Mouse (Mus musculus) olfactory bulb, adult 2 months (tissue): ENCODE data around the gene Metrn. TPM values are rescaled to one million over a fixed set of nuclear protein-coding genes. Genes with fewer than 3 reads are reported as not detected.

ENCODE experiments used
- H3K27ac ChIP-seq: fragments of 200-500 bp; 2 replicates; pipeline ENCODE4 v1.5.1; 2012; ENCODE audit warnings: low read depth, low read length; ENCODE audit not compliant: insufficient read depth
- H3K4me1 ChIP-seq: fragments of 200-500 bp; 2 replicates; pipeline ENCODE4 v1.6.1; 2012; ENCODE audit warnings: low read length; ENCODE audit not compliant: control insufficient read depth, insufficient read depth
- H3K4me3 ChIP-seq: fragments of 200-500 bp; 2 replicates; pipeline ENCODE4 v1.5.1; 2012; ENCODE audit warnings: mild to moderate bottlenecking, low read depth, low read length, moderate library complexity; ENCODE audit not compliant: insufficient read depth
- CTCF ChIP-seq: fragments of 200-500 bp; IDR thresholded peaks from 2 replicates; pipeline ENCODE4 v1.5.1; 2012; ENCODE audit warnings: low read depth, mild to moderate bottlenecking, low read length, moderate library complexity; ENCODE audit not compliant: insufficient read depth
- POLR2A ChIP-seq: fragments of 200-500 bp; IDR thresholded peaks from 2 replicates; pipeline ENCODE4 v1.6.1; 2012; ENCODE audit warnings: mild to moderate bottlenecking, low read depth, low read length, moderate library complexity; ENCODE audit not compliant: insufficient read depth
- WGBS: fragments of 180-500 bp; shearing (Covaris S2); methylation state at CpG from one replicate; pipeline ENCODE4 v1.1.7; 2018; 5-methylcytosine and 5-hydroxymethylcytosine counted together
- polyA plus RNA-seq: library from polyadenylated mRNA; stranded (reverse); fragments of >200 nt; gene quantifications from 2 replicates; pipeline ENCODE4 v1.2.4, GENCODE M21; 2012; ENCODE audit warnings: low replicate concordance; ENCODE audit not compliant: missing spikeins, insufficient read depth, insufficient read length

Gene Metrn
- polyA plus RNA-seq, 1 experiment = not detected

- TF ChIP-seq CTCF = no peak
- no peak for TF ChIP-seq POLR2A
- no peak overlapping the region for H3K4me3 ChIP-seq
- H3K27ac ChIP-seq = no peak overlapping the region
- WGBS = 44% methylated on average over 4 of the region's 4 CpGs
- no peaks in the 10 kb centered on the region; the same call in 1 of the 2 replicates for H3K4me1 ChIP-seq
Measured at GRCm38 (mm10) chr17:25761561-25761970, 35.4 kb downstream of the Metrn start.

DNA sequence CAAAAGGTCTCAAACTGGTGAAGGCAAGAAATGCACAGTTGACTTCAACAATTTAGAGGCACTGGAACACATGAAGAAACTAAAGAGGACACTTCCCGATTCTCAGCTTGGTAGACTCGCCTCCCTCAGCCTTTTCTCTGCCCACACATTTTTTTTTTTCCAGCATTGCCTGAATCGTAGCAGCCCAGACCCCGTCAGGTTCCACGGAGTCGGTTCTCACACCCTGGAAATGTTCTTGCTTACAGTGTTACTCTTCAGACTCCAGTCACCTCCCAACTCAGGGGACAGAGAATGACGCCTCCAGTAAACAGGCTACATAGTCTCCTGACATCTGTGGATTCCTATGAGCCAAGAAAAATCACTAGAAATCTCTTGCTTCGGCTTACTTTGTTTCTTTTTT lies 36.8 kb downstream of the Metrn start:
- H3K4me1 ChIP-seq = no peaks in the 10 kb centered on the region; the same call in 1 of the 2 replicates
- no peak overlapping the region for H3K27ac ChIP-seq
- TF ChIP-seq CTCF = no peak
- no peak for TF ChIP-seq POLR2A
- 54% methylated on average over 8 of the region's 8 CpGs for WGBS
- H3K4me3 ChIP-seq = no peak overlapping the region

DNA sequence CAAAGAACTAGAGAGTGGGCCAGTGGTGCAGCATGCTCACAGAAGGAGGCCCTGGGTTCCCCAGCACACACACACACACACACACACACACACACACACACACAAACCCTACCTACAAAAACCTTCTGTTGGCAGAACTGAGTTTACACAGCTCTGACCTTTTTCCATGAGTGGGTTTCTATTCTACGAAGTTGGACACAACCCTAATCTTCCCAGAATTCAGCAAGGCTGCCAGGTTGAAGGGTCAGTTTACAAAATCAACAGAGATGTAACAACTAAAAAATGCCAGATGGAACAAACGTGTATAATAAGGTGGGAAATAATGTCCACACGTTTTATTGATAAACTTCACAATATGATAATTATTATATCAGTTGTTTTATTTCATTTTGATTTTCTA lies 39.2 kb downstream of the Metrn start:
- Histone ChIP-seq H3K4me1 (no peaks in the 10 kb centered on the region; the same call in 1 of the 2 replicates), H3K27ac (no peak overlapping the region), H3K4me3 (no peak overlapping the region)
- 71% methylated on average over 3 of the region's 3 CpGs for WGBS
- TF ChIP-seq POLR2A (no peak), CTCF (no peak)

DNA sequence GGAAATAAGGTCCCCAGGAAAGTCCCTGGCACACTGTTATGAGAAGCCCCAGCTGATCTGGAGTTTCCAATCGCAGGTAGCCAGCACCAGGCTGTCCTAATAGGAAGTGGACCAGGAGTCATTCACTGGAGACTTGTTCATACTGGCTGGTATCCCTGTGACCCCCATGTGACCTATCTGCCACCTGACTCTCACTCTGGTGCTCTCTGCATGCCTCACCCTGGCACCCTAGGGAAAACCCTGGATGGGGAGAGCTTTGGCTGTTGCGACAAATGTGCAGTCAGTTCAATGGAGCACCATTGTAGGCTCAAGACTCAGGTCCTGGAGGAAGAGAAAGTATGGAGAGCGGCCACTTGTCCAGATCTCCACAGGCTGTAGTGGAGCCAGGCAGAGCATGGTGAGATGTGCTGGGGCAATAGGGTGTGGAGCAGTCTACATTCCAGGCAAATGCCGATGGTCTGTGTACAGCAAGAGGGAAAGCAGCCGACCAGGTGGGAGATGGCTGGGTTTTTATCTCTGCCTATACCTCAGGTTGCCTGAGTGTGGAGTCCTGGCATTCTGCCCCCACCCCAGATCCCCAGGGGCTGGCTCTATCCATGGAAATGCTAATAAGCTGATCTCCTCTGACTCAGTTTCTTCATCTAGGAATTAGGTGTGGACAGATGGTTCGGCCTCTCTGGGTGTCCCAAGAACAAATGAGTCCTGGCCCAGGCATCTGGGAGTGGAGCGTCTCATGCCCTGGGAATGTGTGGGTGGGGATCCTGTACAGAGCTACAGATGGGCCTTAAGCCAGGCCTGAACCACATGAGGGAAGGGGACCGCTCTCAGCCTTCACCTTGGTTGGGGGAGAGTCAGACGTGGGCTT lies 40.3 kb downstream of the Metrn start:
- H3K4me3 ChIP-seq = no peak overlapping the region
- 79% methylated on average over 9 of the region's 9 CpGs for WGBS
- H3K4me1 ChIP-seq = peaks cover 2% of the 10 kb centered on the region
- H3K27ac ChIP-seq = no peak overlapping the region
- TF ChIP-seq POLR2A (no peak), CTCF (no peak)

DNA sequence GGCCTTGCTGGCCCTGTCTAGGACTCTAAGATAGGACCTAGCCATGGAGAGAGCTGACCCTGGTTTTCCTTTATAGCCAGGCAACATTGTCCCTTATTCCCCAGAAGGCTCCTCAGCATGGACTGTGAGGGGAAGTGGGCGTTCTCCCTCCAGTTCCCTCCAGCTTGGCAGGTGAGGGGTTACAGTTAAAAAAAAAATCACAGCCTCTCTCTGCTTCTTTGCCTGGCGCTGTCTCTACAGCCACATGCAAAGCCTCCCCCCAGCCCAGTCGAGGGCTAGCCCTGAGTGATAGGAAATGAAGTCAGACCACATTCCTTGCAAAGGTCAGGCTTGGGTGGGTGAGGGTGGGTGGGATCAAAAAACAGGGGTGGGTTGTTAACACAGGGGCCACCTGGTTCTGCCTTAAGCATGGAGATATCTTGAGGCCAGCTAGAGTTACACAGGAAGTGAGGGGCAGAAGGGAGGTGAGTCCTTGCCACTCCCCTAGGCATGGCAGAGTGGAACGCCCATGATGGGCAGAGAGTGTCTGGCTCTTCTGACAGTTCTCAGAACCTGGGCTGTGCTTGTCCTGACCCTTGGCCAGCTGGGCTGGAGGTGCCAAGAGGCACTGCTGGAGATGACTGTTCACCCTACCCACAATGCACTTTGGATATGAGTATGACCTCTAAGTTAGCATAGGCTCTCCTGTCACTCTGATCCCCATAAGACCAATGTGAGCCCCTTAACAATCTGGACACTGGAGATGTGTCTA lies 41.1 kb downstream of the Metrn start:
- Histone ChIP-seq H3K4me3 (no peak overlapping the region), H3K4me1 (peaks cover 6% of the 10 kb centered on the region), H3K27ac (no peak overlapping the region)
- 59% methylated on average over 4 of the region's 4 CpGs for WGBS
- TF ChIP-seq POLR2A (no peak), CTCF (no peak)

DNA sequence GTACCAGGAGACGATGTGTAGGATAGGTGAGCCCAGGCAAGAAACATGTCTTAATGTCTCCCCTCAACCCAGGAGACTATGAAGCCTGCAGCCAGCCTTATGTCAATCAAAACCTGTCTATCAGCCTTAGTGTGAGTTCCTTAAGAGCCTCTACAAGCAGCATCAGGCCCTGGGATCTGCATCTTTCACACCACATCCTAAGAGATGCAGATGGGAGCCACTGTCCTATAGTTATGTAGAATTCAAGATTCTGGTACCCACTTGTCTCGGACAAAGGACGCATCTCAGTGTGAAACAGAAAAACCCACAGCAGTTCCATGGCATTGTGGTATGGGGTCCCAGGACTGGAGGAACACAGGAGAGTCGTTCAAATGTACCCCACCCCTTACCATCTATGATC lies 41.9 kb downstream of the Metrn start:
- Histone ChIP-seq H3K27ac (no peak overlapping the region), H3K4me3 (no peak overlapping the region), H3K4me1 (peaks cover 6% of the 10 kb centered on the region)
- 80% methylated on average over 4 of the region's 4 CpGs for WGBS
- no peak for TF ChIP-seq CTCF
- no peak for TF ChIP-seq POLR2A

DNA sequence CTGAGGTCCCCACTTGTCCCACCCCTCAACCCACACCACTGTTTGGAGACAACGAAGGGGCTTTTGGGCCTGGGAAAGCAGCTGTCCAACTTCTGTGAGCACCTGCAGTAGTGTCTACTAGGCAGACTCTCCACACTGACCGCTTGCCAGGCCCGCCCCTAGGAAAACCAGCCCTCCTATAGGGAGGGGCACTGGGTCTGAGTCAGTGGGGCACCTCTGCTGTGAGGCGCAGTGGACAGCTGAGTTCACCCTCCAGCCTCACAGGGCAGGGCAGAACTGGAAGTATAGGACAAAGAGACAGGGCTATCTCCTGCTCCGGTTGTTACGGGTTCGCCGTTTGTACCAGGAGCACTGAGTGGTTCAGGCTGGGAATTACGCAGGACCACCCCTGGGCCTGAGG lies 42.7 kb downstream of the Metrn start, which contains the start of gene Msln:
Msln (minus strand) TSS at position 138 of the 400 bp plus-strand sequence.
- no peak within 1 kb of the TSS for H3K4me3 ChIP-seq
- H3K4me1 ChIP-seq = peaks cover 6% of the 10 kb centered on the region
- no peak for TF ChIP-seq CTCF
- no peak for TF ChIP-seq POLR2A
- H3K27ac ChIP-seq = no peak within 1 kb of the TSS
- 83% methylated on average over 9 of the region's 9 CpGs for WGBS

GRCm38 (mm10) chr17:25751446-25751845 lies 45.5 kb downstream of the Metrn start:
- Histone ChIP-seq H3K4me1 (peaks cover 6% of the 10 kb centered on the region), H3K27ac (no peak overlapping the region), H3K4me3 (no peak overlapping the region)
- WGBS = 44% methylated on average over 5 of the region's 5 CpGs
- no peak for TF ChIP-seq POLR2A
- no peak for TF ChIP-seq CTCF

- Histone ChIP-seq H3K4me1 (peaks cover 6% of the 10 kb centered on the region), H3K27ac (no peak overlapping the region), H3K4me3 (no peak overlapping the region)
- TF ChIP-seq CTCF = no peak
- TF ChIP-seq POLR2A = no peak
- WGBS = 86% methylated on average over 6 of the region's 6 CpGs
Measured at GRCm38 (mm10) chr17:25749314-25749713, 47.6 kb downstream of the Metrn start.
